Mouse (Mus musculus): Measurements from ENCODE around the gene Slc22a12. TPM values are rescaled to one million over a fixed set of nuclear protein-coding genes. Genes with fewer than 3 reads are reported as not detected.

Slc22a12 gene
- not detected in 2 replicates for polyA plus RNA-seq (2015; fragmentation: Nextera tagmentation; extraction: Ambion mirVana)

DNA sequence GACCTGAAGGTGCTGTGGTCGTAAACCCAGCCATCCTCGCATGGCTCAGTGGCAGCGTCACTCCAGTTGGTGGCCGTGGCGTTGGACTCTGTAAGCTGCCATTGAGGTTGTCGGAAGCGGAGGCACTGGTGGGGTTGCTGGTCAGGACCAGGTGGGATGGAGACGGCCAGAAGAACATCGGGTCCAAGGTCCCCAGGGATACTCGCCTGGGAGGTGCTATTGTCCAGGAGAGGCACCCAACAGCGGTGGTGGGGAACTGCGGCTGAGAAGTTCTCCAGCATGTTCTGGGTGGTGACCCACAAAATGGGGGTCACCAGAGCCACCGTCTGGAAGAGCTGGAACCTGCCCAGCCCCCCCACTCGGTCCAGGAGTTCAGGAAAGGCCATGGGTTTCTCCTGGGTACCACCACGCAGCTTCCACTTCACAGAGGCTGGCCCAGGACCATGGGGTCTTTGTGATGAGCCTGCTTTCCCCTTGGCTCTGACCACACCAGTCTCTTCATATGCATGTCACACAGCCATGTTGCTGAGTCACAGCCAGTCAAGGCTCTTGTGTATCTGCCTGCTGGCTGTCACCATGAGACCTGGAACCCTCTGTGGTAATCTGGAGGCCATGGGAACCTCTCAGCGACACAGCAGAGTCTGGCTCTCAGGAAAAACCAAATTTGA is at the start of gene Slc22a12:
Gene Slc22a12 (minus strand): TSS at position 666 of the 668 bp plus-strand sequence.
- Histone ChIP-seq H3K36me3 (no peaks in the 10 kb centered on the region), H3K4me2 (no peak within 1 kb of the TSS), H3K27ac (replicated peaks) (no peak within 1 kb of the TSS), H3K27me3 (no peaks in the 10 kb centered on the region), H3K4me1 (replicated peaks) (no peaks in the 10 kb centered on the region; the same call in 1 of the 2 replicates), H3K4me3 (no peak within 1 kb of the TSS), H3K9me3 (no peaks in the 10 kb centered on the region), H3K9ac (no peak within 1 kb of the TSS)
- 88% methylated on average over 16 of the region's 16 CpGs for WGBS
- ATAC-seq (ENCODE audit: low read depth), result no peak

DNA sequence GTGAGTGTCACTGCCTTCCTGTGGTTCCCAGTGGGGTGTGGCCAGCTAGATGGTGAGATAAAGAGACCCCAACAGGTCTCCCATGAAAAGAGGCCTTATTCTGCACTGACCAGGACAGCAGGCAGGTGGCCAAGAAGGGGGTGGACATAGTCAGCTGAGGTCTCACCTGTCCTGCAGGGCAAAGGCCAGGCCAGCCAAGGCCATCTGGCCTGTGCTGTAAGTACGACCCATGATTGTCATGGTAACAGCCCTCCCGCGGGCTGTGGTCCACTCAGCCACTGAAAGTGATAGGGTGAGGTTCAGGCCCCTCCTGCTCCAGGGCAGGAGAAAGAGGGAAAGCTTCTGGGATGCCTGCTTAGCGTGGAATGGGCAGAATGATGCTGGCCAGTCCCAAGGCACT is 29.2 kb upstream of the Slc22a12 start:
- Histone ChIP-seq H3K4me2 (no peak overlapping the region), H3K9me3 (no peaks in the 10 kb centered on the region), H3K4me1 (replicated peaks) (peaks cover 5% of the 10 kb centered on the region), H3K4me3 (no peak overlapping the region), H3K36me3 (no peaks in the 10 kb centered on the region), H3K9ac (no peak overlapping the region), H3K27me3 (no peaks in the 10 kb centered on the region), H3K27ac (replicated peaks) (no peak overlapping the region)
- WGBS, result 40% methylated on average over 4 of the region's 4 CpGs
- ATAC-seq (ENCODE audit: low read depth), result no peak

DNA sequence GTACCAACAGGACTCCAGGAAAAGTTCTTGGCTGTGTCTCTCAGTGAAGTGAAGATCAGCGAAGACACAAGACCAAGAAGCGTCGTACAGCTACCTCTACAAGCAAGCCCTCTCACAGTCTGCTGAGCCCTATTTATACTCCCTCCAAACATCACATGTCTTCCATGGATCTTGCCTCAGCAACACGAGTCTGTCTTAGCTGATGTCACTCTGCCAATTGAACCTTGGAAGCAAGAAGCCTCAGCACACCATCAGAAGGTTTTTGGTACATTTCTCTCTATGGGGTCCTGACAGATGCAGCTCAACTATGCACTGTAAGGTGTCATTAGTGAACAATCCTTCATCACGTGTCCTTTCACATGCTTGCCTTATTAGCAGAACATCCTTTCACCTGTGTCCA is 28.6 kb upstream of the Slc22a12 start:
- peaks cover under 1% of the 10 kb centered on the region; the same call in 1 of the 2 replicates for H3K4me1 ChIP-seq (replicated peaks)
- no peaks in the 10 kb centered on the region for H3K27me3 ChIP-seq
- ATAC-seq (ENCODE audit: low read depth), result no peak
- 88% methylated on average over 5 of the region's 5 CpGs for WGBS
- H3K4me3 ChIP-seq, result no peak overlapping the region
- H3K9ac ChIP-seq, result no peak overlapping the region
- no peaks in the 10 kb centered on the region for H3K36me3 ChIP-seq
- H3K4me2 ChIP-seq, result no peak overlapping the region
- no peak overlapping the region for H3K27ac ChIP-seq (replicated peaks)
- H3K9me3 ChIP-seq, result no peaks in the 10 kb centered on the region

DNA sequence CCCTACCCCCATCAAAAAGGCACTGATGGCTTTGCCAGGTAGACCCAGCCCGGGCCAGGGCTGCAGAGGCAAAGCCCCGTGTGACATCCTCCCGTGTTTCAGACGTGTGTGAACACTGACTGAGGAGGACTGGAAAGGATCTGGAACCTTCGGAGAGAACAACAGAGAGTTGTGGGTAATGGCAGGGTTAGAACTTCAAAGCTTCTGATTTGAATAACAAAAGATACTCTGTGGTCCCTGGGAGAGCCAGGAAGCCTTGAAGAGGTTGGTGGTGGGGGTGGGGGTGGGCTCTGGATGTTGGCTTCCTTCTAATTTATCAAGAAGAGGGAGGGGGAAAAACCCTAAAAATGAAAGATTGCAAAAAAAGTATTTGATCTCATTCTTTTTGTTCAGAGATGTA is 26.7 kb upstream of the Slc22a12 start:
- no peaks in the 10 kb centered on the region for H3K36me3 ChIP-seq
- no peaks in the 10 kb centered on the region for H3K9me3 ChIP-seq
- no peak overlapping the region for H3K27ac ChIP-seq (replicated peaks)
- H3K9ac ChIP-seq, result no peak overlapping the region
- no peaks in the 10 kb centered on the region for H3K4me1 ChIP-seq (replicated peaks)
- no peak overlapping the region for H3K4me2 ChIP-seq
- H3K27me3 ChIP-seq, result no peaks in the 10 kb centered on the region
- WGBS, result 31% methylated on average over 5 of the region's 5 CpGs
- no peak for ATAC-seq (ENCODE audit: low read depth)
- H3K4me3 ChIP-seq, result no peak overlapping the region

DNA sequence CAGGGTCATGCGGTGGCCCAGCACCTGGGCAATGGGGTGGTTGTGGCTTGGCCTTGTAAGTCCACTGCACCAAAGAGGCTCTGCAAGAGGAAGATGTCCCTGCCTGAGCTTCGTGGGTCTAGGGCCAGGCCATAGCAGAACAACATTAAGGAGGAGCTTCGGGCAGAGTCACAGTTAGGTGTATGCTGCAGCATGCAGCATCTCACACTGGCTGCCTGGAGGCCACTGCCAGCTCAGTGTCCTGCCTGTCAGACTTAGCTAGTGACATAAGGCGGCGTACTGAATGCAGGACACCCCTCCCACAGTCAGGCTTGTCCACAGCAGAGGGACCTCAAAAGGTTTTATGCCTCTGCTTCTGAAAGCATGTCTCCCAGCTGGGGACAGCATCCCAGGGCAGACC is 26.2 kb upstream of the Slc22a12 start:
- 70% methylated on average over 5 of the region's 5 CpGs for WGBS
- no peak for ATAC-seq (ENCODE audit: low read depth)
- Histone ChIP-seq H3K4me1 (replicated peaks) (no peaks in the 10 kb centered on the region), H3K9ac (no peak overlapping the region), H3K27ac (replicated peaks) (no peak overlapping the region), H3K4me2 (no peak overlapping the region), H3K4me3 (no peak overlapping the region), H3K36me3 (no peaks in the 10 kb centered on the region), H3K27me3 (no peaks in the 10 kb centered on the region), H3K9me3 (no peaks in the 10 kb centered on the region)

DNA sequence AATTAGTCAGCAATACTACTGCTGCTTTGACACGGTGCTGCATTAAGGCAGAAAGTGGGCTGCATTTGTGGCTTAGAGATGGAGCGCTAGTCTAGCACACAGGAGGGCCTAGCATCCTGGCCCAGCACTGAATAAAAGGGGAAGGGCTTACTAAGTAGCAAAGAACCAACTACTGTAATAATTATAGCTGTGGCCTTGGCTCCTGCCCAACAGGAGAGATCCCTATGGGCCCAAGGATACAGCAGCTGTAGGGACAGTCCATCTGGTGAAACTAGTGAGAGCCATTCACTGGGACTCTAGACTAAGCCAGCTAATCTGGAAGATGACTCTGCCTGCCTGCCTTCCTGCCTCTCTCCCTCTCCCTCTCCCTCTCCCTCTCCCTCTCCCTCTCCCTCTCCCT is 23.6 kb upstream of the Slc22a12 start:
- H3K4me2 ChIP-seq, result no peak overlapping the region
- 0 out of 2 replicates have a peak overlapping the region, but pooled peaks have one; percentile 9 for H3K27ac ChIP-seq (replicated peaks)
- H3K36me3 ChIP-seq, result no peaks in the 10 kb centered on the region
- no peak overlapping the region for H3K4me3 ChIP-seq
- H3K9ac ChIP-seq, result no peak overlapping the region
- H3K27me3 ChIP-seq, result no peaks in the 10 kb centered on the region
- H3K9me3 ChIP-seq, result no peaks in the 10 kb centered on the region
- no peaks in the 10 kb centered on the region for H3K4me1 ChIP-seq (replicated peaks)
- ATAC-seq (ENCODE audit: low read depth), result 0 out of 2 replicates have a peak, but pooled peaks have one; percentile 47
- WGBS, result 68% methylated on average over 2 of the region's 2 CpGs

DNA sequence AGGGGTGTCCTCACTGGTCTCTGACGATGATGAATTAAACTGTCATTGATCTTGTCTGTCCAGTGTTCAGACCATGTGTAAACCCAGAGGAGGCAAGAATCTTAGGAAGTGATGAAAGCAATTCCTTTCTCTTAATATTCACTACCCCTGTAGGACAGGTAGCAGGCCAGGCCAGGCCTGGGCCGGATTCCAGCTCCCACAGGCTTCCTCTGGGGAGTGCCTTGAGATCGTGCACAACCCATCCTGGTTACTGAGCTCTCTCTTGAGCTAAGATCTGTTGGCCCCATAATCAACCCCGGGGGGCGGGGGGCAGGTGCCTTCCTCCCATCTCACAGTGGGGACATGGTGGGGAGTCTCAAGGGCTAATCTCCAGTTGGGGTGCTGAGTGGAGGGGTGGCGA is 22.3 kb upstream of the Slc22a12 start:
- Histone ChIP-seq H3K27ac (replicated peaks) (no peak overlapping the region), H3K27me3 (no peaks in the 10 kb centered on the region), H3K9me3 (no peaks in the 10 kb centered on the region), H3K9ac (no peak overlapping the region), H3K4me3 (no peak overlapping the region), H3K36me3 (no peaks in the 10 kb centered on the region), H3K4me1 (replicated peaks) (peaks cover 9% of the 10 kb centered on the region; the same call in 1 of the 2 replicates), H3K4me2 (no peak overlapping the region)
- WGBS, result 89% methylated on average over 6 of the region's 6 CpGs
- ATAC-seq (ENCODE audit: low read depth), result no peak

DNA sequence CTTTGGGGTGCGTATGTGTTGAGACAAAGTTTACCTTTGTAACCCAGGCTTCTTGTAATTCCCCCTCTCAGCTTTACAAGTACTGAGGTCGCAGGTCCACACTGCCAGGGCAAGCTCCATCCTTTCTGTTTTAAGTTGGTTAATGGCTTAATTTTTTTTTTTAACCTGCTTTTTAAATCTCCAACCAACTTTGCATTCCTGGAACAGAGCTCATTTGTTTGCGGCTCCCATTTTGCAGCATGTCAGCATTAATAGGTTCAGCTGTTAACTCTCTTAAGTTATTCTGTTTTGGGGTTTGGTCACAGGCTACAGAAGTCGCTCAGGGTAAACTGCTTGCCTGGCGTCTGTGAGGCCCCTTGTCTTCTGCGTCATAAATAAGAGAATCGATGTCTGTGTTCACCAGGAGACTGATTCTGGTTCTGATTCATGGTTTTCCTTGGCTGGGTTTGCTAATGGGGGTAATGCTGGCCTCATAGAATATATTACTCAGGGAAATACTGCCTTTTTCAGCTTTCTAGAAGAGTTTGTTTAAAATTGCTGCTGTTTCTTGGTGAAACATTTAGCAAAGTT is 17.5 kb upstream of the Slc22a12 start:
- 43% methylated on average over 7 of the region's 7 CpGs for WGBS
- no peaks in the 10 kb centered on the region for H3K27me3 ChIP-seq
- H3K4me1 ChIP-seq (replicated peaks), result peaks cover 13% of the 10 kb centered on the region; the same call in 1 of the 2 replicates
- no peak overlapping the region for H3K4me3 ChIP-seq
- ATAC-seq (ENCODE audit: low read depth), result no peak
- no peak overlapping the region for H3K27ac ChIP-seq (replicated peaks)
- no peak overlapping the region for H3K9ac ChIP-seq
- H3K9me3 ChIP-seq, result no peaks in the 10 kb centered on the region
- no peaks in the 10 kb centered on the region for H3K36me3 ChIP-seq
- H3K4me2 ChIP-seq, result no peak overlapping the region

DNA sequence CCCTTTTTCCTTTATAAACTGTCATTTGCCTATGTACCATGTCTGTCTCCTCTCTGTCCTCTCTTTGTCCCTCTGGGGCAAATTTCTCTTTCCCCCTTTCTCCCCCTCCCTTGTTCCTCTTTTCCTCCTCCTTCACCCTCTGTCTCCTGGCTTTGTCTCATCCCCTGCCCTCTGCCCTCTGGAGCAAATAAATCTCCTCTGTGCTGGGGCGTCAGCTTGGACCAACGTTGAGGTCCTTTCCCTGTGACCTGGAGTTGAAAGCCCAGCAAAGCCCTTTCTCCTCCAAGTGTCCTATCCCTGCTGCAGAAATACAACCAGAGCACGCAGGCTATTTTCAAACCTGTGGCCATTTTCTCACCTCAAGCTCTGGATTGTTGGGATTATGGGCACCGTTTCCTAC is 16.7 kb upstream of the Slc22a12 start:
- no peaks in the 10 kb centered on the region for H3K9me3 ChIP-seq
- H3K4me1 ChIP-seq (replicated peaks), result peaks cover 13% of the 10 kb centered on the region; the same call in 1 of the 2 replicates
- no peak for ATAC-seq (ENCODE audit: low read depth)
- H3K27me3 ChIP-seq, result no peaks in the 10 kb centered on the region
- H3K36me3 ChIP-seq, result no peaks in the 10 kb centered on the region
- H3K27ac ChIP-seq (replicated peaks), result no peak overlapping the region
- WGBS, result 20% methylated on average over 4 of the region's 4 CpGs
- H3K4me2 ChIP-seq, result no peak overlapping the region
- no peak overlapping the region for H3K4me3 ChIP-seq
- H3K9ac ChIP-seq, result no peak overlapping the region

DNA sequence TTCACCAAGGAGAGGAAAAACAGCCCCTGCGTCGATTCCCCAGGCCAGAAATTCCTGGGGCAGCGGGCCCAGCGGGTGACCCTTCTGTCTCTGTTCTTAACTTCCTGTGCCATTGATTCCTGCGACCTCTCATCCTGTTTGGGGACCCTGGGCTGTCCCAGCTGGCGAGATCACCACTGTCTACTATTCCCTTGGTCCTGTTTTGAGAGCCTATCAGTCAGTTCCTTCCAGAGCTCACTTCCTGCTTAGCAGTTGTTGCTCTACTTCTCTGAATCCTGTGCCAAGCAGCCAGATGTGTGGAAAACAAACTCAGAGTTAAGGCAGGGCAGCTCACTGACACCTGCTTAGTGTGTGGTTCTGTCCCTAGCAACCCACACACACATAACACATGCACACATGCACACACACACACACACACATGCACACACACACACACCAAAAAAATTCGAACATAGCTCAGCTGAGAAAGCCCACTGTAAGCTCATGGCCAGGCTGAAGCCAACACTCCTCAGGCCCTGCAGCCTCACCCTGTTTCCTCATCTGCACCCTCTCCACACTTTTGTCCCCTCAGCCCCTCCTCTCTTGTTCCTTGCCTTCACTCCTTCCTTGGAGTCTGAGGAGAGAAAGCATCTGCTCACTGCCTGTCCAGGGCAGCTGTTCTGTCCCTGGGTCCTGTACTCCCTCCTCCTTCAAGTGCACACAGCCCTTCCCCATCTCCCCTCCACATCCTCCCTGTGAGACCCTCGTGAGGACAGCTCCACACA is 11.2 kb upstream of the Slc22a12 start:
- no peaks in the 10 kb centered on the region for H3K36me3 ChIP-seq
- WGBS, result 38% methylated on average over 8 of the region's 8 CpGs
- no peak overlapping the region for H3K4me2 ChIP-seq
- no peaks in the 10 kb centered on the region for H3K27me3 ChIP-seq
- H3K9me3 ChIP-seq, result no peaks in the 10 kb centered on the region
- no peak for ATAC-seq (ENCODE audit: low read depth)
- H3K4me1 ChIP-seq (replicated peaks), result peaks cover 8% of the 10 kb centered on the region; the same call in 1 of the 2 replicates
- H3K27ac ChIP-seq (replicated peaks), result 0 out of 2 replicates have a peak overlapping the region, but pooled peaks have one; percentile 1
- no peak overlapping the region for H3K4me3 ChIP-seq
- no peak overlapping the region for H3K9ac ChIP-seq

DNA sequence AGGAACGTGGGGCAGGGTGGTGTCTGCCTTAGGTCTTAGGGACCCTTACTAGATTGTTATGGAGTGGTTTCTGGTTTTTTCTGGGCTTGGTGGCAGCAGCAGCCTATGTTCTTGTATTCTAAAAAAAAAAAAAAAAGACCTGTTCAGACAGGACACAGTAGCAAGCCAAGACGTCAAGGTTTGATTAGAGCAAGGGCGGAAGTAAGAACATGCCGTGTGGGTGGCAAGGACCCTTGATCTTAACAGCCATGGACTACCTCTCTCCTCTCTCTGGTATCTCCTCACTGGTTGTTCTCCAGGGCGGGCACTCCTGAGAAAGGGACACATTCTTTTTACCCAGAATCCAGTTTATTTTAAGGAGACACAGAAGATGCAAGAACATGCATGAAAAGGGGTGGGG is 10.3 kb upstream of the Slc22a12 start:
- no peak overlapping the region for H3K4me2 ChIP-seq
- H3K9me3 ChIP-seq, result no peaks in the 10 kb centered on the region
- H3K36me3 ChIP-seq, result no peaks in the 10 kb centered on the region
- peaks cover 8% of the 10 kb centered on the region; the same call in 1 of the 2 replicates for H3K4me1 ChIP-seq (replicated peaks)
- no peak for ATAC-seq (ENCODE audit: low read depth)
- no peaks in the 10 kb centered on the region for H3K27me3 ChIP-seq
- H3K27ac ChIP-seq (replicated peaks), result no peak overlapping the region
- no peak overlapping the region for H3K4me3 ChIP-seq
- WGBS, result 83% methylated on average over 5 of the region's 5 CpGs
- H3K9ac ChIP-seq, result no peak overlapping the region

DNA sequence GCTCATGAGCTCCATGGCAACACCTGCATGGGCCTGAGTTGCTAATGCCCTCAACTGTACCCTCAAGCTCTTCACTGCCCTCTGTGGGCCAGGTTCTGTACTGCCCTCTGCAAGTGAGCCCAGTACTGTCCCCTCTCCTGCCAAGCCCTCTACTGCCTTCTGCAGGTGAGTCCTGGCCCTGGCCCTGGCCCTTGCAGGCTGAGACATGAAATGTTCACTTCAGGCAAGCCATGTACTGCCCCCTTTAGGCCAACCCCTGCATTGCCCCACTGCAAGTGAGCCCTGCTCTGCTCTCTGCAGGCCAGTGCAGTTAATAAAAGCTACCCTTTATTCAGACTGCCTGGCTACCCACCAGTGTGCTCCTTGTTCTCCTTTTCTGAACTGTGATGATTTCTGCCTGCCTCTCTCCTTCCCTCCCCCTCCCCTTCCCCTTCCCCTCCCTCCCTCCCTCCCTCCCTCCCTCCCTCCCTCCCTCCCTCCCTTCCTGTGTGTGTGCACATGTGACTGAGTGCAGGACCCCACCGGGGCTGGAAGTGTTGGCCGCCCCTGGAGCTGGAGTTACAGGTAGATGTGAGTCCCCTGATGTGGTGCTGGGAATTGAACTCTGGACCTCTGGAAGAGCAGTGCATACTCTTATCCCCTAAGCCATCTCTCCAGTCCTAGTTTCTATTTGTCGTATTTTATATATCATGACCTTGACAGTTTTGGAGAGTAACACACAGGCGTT is 9.6 kb upstream of the Slc22a12 start:
- Histone ChIP-seq H3K4me3 (no peak overlapping the region), H3K27ac (replicated peaks) (no peak overlapping the region), H3K27me3 (no peaks in the 10 kb centered on the region), H3K36me3 (no peaks in the 10 kb centered on the region), H3K4me1 (replicated peaks) (peaks cover 8% of the 10 kb centered on the region; the same call in 1 of the 2 replicates), H3K4me2 (no peak overlapping the region), H3K9me3 (no peaks in the 10 kb centered on the region), H3K9ac (no peak overlapping the region)
- 95% methylated on average over 4 of the region's 4 CpGs for WGBS
- ATAC-seq (ENCODE audit: low read depth), result no peak

Data from neural tube, embryonic 13.5 days (tissue).